Mouse (Mus musculus) CH12.LX (cell line): ENCODE results near the gene Ccnd1. TPM values are rescaled to one million over a fixed set of nuclear protein-coding genes. Genes with fewer than 3 reads are reported as not detected.

Source experiments
- DNase-seq: peaks from one replicate; pipeline ENCODE4 v3.0.0-alpha.2; 2013; ENCODE audit errors: extremely low read depth
- H3K27ac ChIP-seq: 2 replicates; pipeline ENCODE4 v1.5.1; 2012; ENCODE audit warnings: low read depth, mild to moderate bottlenecking, control low read depth, moderate library complexity; ENCODE audit not compliant: insufficient read depth
- H3K27me3 ChIP-seq: replicated peaks from 2 replicates; pipeline ENCODE3; 2012; ENCODE audit warnings: inconsistent platforms
- H3K36me3 ChIP-seq, 2 experiments: replicated peaks in 1 of 2; 2 replicates each; pipeline versions ENCODE3 to v1.6.1; 2012; ENCODE audit warnings: inconsistent platforms in 1 of 2, low read length in 1 of 2, mild to moderate bottlenecking in 1 of 2, mixed read lengths in 1 of 2, moderate library complexity in 1 of 2; ENCODE audit not compliant: control insufficient read depth in 1 of 2, insufficient read depth in 1 of 2
- H3K4me1 ChIP-seq, 2 experiments: 2 replicates each; pipeline ENCODE4 v1.6.1; 2012; ENCODE audit warnings: inconsistent platforms in 1 of 2, moderate library complexity in 1 of 2; ENCODE audit not compliant: insufficient read depth in 2 of 2, control insufficient read depth in 1 of 2
- H3K4me2 ChIP-seq: 2 replicates; pipeline ENCODE4 v1.6.1; 2012; ENCODE audit warnings: low read depth, mild to moderate bottlenecking, control low read depth; ENCODE audit not compliant: poor library complexity, insufficient read depth, severe bottlenecking
- H3K4me3 ChIP-seq, 3 experiments: fragments of 150-350 bp in 1 of 3; sonication (generic) in 1 of 3; replicated peaks in 1 of 3; 2 replicates each; pipeline versions ENCODE3 to v1.5.1; 2011 to 2012; ENCODE audit warnings: low read depth in 2 of 3, low read length in 2 of 3, mild to moderate bottlenecking in 2 of 3, moderate library complexity in 2 of 3, control low read depth in 1 of 3, improper control_type of control experiment in 1 of 3, inconsistent platforms in 1 of 3, mixed read lengths in 1 of 3; ENCODE audit not compliant: poor library complexity in 1 of 3
- H3K79me2 ChIP-seq: replicated peaks from 2 replicates; pipeline ENCODE4 v1.6.1; 2012; ENCODE audit warnings: mild to moderate bottlenecking, moderate library complexity; ENCODE audit not compliant: control insufficient read depth, poor library complexity, insufficient read depth, severe bottlenecking; ENCODE audit errors: extremely low read depth
- H3K9ac ChIP-seq: 2 replicates; pipeline ENCODE4 v1.6.1; 2012; ENCODE audit warnings: low read depth, mild to moderate bottlenecking, control low read depth, moderate library complexity; ENCODE audit not compliant: insufficient read depth
- H3K9me3 ChIP-seq: replicated peaks from 2 replicates; pipeline ENCODE3; 2012; ENCODE audit warnings: low read length, inconsistent platforms, mixed read lengths
- CTCF ChIP-seq, 2 experiments: IDR thresholded peaks in 1 of 2; conservative IDR thresholded peaks in 1 of 2; 2 replicates each; pipeline ENCODE4 v1.5.1; 2011 to 2012; ENCODE audit warnings: low read depth in 2 of 2, low read length in 2 of 2, improper control_type of control experiment in 1 of 2, inconsistent platforms in 1 of 2, mild to moderate bottlenecking in 1 of 2, moderate library complexity in 1 of 2
- E2F4 ChIP-seq: IDR thresholded peaks from 2 replicates; pipeline ENCODE4 v1.6.1; 2011; ENCODE audit warnings: low read depth, low read length, improper control_type of control experiment; ENCODE audit not compliant: insufficient replicate concordance
- ELF1 ChIP-seq: IDR thresholded peaks from 2 replicates; pipeline ENCODE4 v1.6.1; 2014; ENCODE audit warnings: low read depth, mild to moderate bottlenecking, inconsistent platforms, low read length, improper control_type of control experiment
- HCFC1 ChIP-seq: IDR thresholded peaks from 2 replicates; pipeline ENCODE4 v1.6.1; 2012; ENCODE audit warnings: low read depth, mild to moderate bottlenecking, inconsistent platforms, low read length, improper control_type of control experiment
- JUND ChIP-seq: conservative IDR thresholded peaks from 2 replicates; pipeline ENCODE4 v1.6.1; 2011; ENCODE audit warnings: low read depth, low read length, improper control_type of control experiment
- KAT2A ChIP-seq: IDR thresholded peaks from 2 replicates; pipeline ENCODE4 v1.6.1; 2012; ENCODE audit warnings: low read length, improper control_type of control experiment, inconsistent platforms; ENCODE audit not compliant: insufficient replicate concordance
- MAX ChIP-seq: IDR thresholded peaks from 2 replicates; pipeline ENCODE4 v1.6.1; 2011; ENCODE audit warnings: low read length, improper control_type of control experiment
- MEF2A ChIP-seq: IDR thresholded peaks from 2 replicates; pipeline ENCODE4 v1.6.1; 2014; ENCODE audit warnings: low read depth, mild to moderate bottlenecking, inconsistent platforms, low read length, improper control_type of control experiment, borderline replicate concordance
- MXI1 ChIP-seq: IDR thresholded peaks from 2 replicates; pipeline ENCODE4 v1.6.1; 2011; ENCODE audit warnings: mild to moderate bottlenecking, low read depth, low read length, improper control_type of control experiment
- MYC ChIP-seq: IDR thresholded peaks from 2 replicates; pipeline ENCODE4 v1.6.1; 2011; ENCODE audit warnings: low read depth, mild to moderate bottlenecking, improper control_type of control experiment, low read length
- NRF1 ChIP-seq: IDR thresholded peaks from 2 replicates; pipeline ENCODE4 v1.6.1; 2014; ENCODE audit warnings: low read depth, mild to moderate bottlenecking, inconsistent platforms, low read length, improper control_type of control experiment, moderate library complexity
- POLR2A ChIP-seq: IDR thresholded peaks from 2 replicates; pipeline ENCODE4 v1.6.1; 2011; ENCODE audit warnings: low read depth, mild to moderate bottlenecking, improper control_type of control experiment, low read length
- RCOR1 ChIP-seq: conservative IDR thresholded peaks from 2 replicates; pipeline ENCODE4 v1.6.1; 2012; ENCODE audit warnings: low read depth, mild to moderate bottlenecking, inconsistent platforms, low read length, improper control_type of control experiment
- TBP ChIP-seq: conservative IDR thresholded peaks from 2 replicates; pipeline ENCODE4 v1.6.1; 2011; ENCODE audit warnings: low read depth, low read length, improper control_type of control experiment
- TCF12 ChIP-seq: IDR thresholded peaks from 2 replicates; pipeline ENCODE4 v1.6.1; 2014; ENCODE audit warnings: low read depth, mild to moderate bottlenecking, inconsistent platforms, low read length, improper control_type of control experiment
- USF2 ChIP-seq: conservative IDR thresholded peaks from 2 replicates; pipeline ENCODE4 v1.6.1; 2011; ENCODE audit warnings: low read depth, low read length, improper control_type of control experiment
- ZKSCAN1 ChIP-seq: IDR thresholded peaks from 2 replicates; pipeline ENCODE4 v1.6.1; 2012; ENCODE audit warnings: low read depth, inconsistent platforms, low read length, improper control_type of control experiment, borderline replicate concordance
- dilution Hi-C: fragments of 300-500 bp; cut with MboI; formaldehyde crosslinking; loops from 2 replicates; pipeline ENCODE4 v1.14.3; 2020; ENCODE audit warnings: low sequenced_read_pairs; ENCODE audit not compliant: extremely low pct_unique_long_range_greater_than_20kb, extremely low pct_ligation_motif_present
- in situ Hi-C: fragments of 300-500 bp; cut with MboI; formaldehyde crosslinking; loops from 3 replicates; pipeline ENCODE4 v1.14.3; 2019; ENCODE audit warnings: low sequenced_read_pairs, low pct_ligation_motif_present, low pct_unique_long_range_greater_than_20kb, mixed read lengths
- polyA plus RNA-seq: library from polyadenylated mRNA; unstranded; fragments of >175 nt; gene quantifications from 2 replicates; pipeline ENCODE4 v1.2.1, GENCODE M21; 2012; ENCODE audit warnings: low read depth; ENCODE audit not compliant: insufficient read length
- total RNA-seq, 2 experiments: library from RNA; depleted of rRNA; stranded (reverse); fragments of 300-350 nt in 1 of 2; fragments of >200 nt in 1 of 2; gene quantifications; 2 replicates each; pipeline ENCODE4 v1.2.3; 2012 to 2014

Ccnd1 gene
- total and polyA plus RNA-seq, 3 experiments = 0.16 to 0.34 TPM; not detected in 1

- TF ChIP-seq ZKSCAN1 (no peak), TCF12 (no peak), POLR2A (no peak), MXI1 (no peak), E2F4 (no peak), JUND (no peak), MEF2A (no peak)
- TF ChIP-seq, all 38 proteins: peak for 0
- peaks cover 0 to 21% of the 10 kb centered on the region in 2 experiments; a peak in 3 of 4 replicates for H3K4me1 ChIP-seq
- H3K4me3 ChIP-seq = peak overlapping the region in 1 of 3 experiments; percentile 19
- no peaks in the 10 kb centered on the region for H3K36me3 ChIP-seq
- peaks cover 85% of the 10 kb centered on the region for H3K27me3 ChIP-seq
- in situ Hi-C loops = no loop called here
- DNase-seq = no peak
- H3K9ac ChIP-seq = no peak overlapping the region; the same call in 1 of the 2 replicates
- peak overlapping the region; percentile 68 for H3K4me2 ChIP-seq
- no peaks in the 10 kb centered on the region for H3K79me2 ChIP-seq
- no peak overlapping the region for H3K27ac ChIP-seq
- dilution Hi-C loops = no loop called here
- peaks cover 15% of the 10 kb centered on the region for H3K9me3 ChIP-seq
These were observed 362 bp upstream of the Ccnd1 start for GRCm38 (mm10) chr7:144940003-144940571.

GRCm38 (mm10) chr7:144938661-144939343 lies 923 bp downstream of the Ccnd1 start:
- no peak overlapping the region for H3K9ac ChIP-seq
- no peak overlapping the region for H3K4me3 ChIP-seq
- peak overlapping the region; percentile 68 for H3K4me2 ChIP-seq
- no peaks in the 10 kb centered on the region for H3K36me3 ChIP-seq
- H3K27me3 ChIP-seq = peaks cover 78% of the 10 kb centered on the region
- DNase-seq = no peak
- TF ChIP-seq KAT2A = no peak
- H3K9me3 ChIP-seq = peaks cover 15% of the 10 kb centered on the region
- H3K27ac ChIP-seq = no peak overlapping the region
- dilution Hi-C loops = no loop called here
- H3K79me2 ChIP-seq = no peaks in the 10 kb centered on the region
- H3K4me1 ChIP-seq = peaks cover 0 to 23% of the 10 kb centered on the region in 2 experiments; a peak in 3 of 4 replicates
- in situ Hi-C loops = loop anchor here (5.0 kb wide), 2 partner anchors 178 to 303 kb away; no protein-coding TSS in a partner anchor

- no peak overlapping the region for H3K27ac ChIP-seq
These were observed 1.7 kb downstream of the Ccnd1 start for GRCm38 (mm10) chr7:144937899-144938517.

More at GRCm38 (mm10) chr7:144937899-144938517, 1.7 kb downstream of the Ccnd1 start:
- Histone ChIP-seq H3K9ac (no peak overlapping the region), H3K27me3 (peaks cover 72% of the 10 kb centered on the region), H3K4me2 (peak overlapping the region; percentile 31)
- DNase-seq = no peak
- TF ChIP-seq MXI1 (no peak), CTCF (conservative IDR thresholded peaks at IDR 0.05 in 1 of 2, IDR thresholded peaks at IDR 0.05 in 1 of 2; ENCODE audit: low read depth in 2 of 2, low read length in 2 of 2) (no peak), USF2 (no peak), MYC (no peak), RCOR1 (no peak), TBP (no peak), JUND (no peak), TCF12 (no peak), E2F4 (no peak), ELF1 (no peak), HCFC1 (no peak), MAX (no peak), NRF1 (no peak)
- TF ChIP-seq, all 38 proteins: peak for 0
- peaks cover 0 to 24% of the 10 kb centered on the region in 2 experiments; a peak in 3 of 4 replicates for H3K4me1 ChIP-seq
- H3K9me3 ChIP-seq = peaks cover 10% of the 10 kb centered on the region
- no peaks in the 10 kb centered on the region for H3K79me2 ChIP-seq
- no peaks in the 10 kb centered on the region for H3K36me3 ChIP-seq
- in situ Hi-C loops = loop anchor here (5.0 kb wide), 2 partner anchors 179 to 304 kb away; no protein-coding TSS in a partner anchor
- peak overlapping the region in 2 of 3 experiments; percentile 28 to 46 for H3K4me3 ChIP-seq
- dilution Hi-C loops = no loop called here
